Mouse (Mus musculus): Measurements from ENCODE around the gene Iqck.

The Iqck gene

GRCm38 (mm10) chr7:118991341-118991884 is 135.9 kb downstream of the Iqck start:
- no peak for DNase-seq (ENCODE audit: low read depth, low spot score)
- H3K27me3 ChIP-seq (ENCODE audit: control insufficient read depth, insufficient read depth, low read length, poor library complexity, severe bottlenecking) = peaks cover 1% of the 10 kb centered on the region; the same call in 1 of the 2 replicates
- no peaks in the 10 kb centered on the region for H3K36me3 ChIP-seq (ENCODE audit: control insufficient read depth, insufficient read depth, low read length, poor library complexity, severe bottlenecking)

- Histone ChIP-seq H3K36me3 (ENCODE audit: control insufficient read depth, insufficient read depth, low read length, poor library complexity, severe bottlenecking) (no peaks in the 10 kb centered on the region), H3K27me3 (ENCODE audit: control insufficient read depth, insufficient read depth, low read length, poor library complexity, severe bottlenecking) (peaks cover 1% of the 10 kb centered on the region; the same call in 1 of the 2 replicates)
- DNase-seq (ENCODE audit: low read depth, low spot score) = no peak
Measured at GRCm38 (mm10) chr7:118992080-118992560, 136.6 kb downstream of the Iqck start.

GRCm38 (mm10) chr7:118992623-118993405 is 137.3 kb downstream of the Iqck start:
- Histone ChIP-seq H3K36me3 (ENCODE audit: control insufficient read depth, insufficient read depth, low read length, poor library complexity, severe bottlenecking) (no peaks in the 10 kb centered on the region), H3K27me3 (ENCODE audit: control insufficient read depth, insufficient read depth, low read length, poor library complexity, severe bottlenecking) (peaks cover 1% of the 10 kb centered on the region; the same call in 1 of the 2 replicates)
- DNase-seq (ENCODE audit: low read depth, low spot score) = no peak

GRCm38 (mm10) chr7:118993597-118994230 is 138.2 kb downstream of the Iqck start:
- peaks cover 1% of the 10 kb centered on the region; the same call in 1 of the 2 replicates for H3K27me3 ChIP-seq (ENCODE audit: control insufficient read depth, insufficient read depth, low read length, poor library complexity, severe bottlenecking)
- no peak for DNase-seq (ENCODE audit: low read depth, low spot score)
- no peaks in the 10 kb centered on the region for H3K36me3 ChIP-seq (ENCODE audit: control insufficient read depth, insufficient read depth, low read length, poor library complexity, severe bottlenecking)

GRCm38 (mm10) chr7:118994231-118994842 is 138.8 kb downstream of the Iqck start:
- peaks cover 1% of the 10 kb centered on the region; the same call in 1 of the 2 replicates for H3K27me3 ChIP-seq (ENCODE audit: control insufficient read depth, insufficient read depth, low read length, poor library complexity, severe bottlenecking)
- no peaks in the 10 kb centered on the region for H3K36me3 ChIP-seq (ENCODE audit: control insufficient read depth, insufficient read depth, low read length, poor library complexity, severe bottlenecking)
- peak; percentile 2 for DNase-seq (ENCODE audit: low read depth, low spot score)

GRCm38 (mm10) chr7:118995007-118995406 is 139.5 kb downstream of the Iqck start, which contains the start of gene Gprc5b:
Gene Gprc5b (minus strand): TSS chr7:118995211.
- H3K36me3 ChIP-seq (ENCODE audit: control insufficient read depth, insufficient read depth, low read length, poor library complexity, severe bottlenecking) = no peaks in the 10 kb centered on the region
- H3K27me3 ChIP-seq (ENCODE audit: control insufficient read depth, insufficient read depth, low read length, poor library complexity, severe bottlenecking) = peaks cover 1% of the 10 kb centered on the region; the same call in 1 of the 2 replicates
- DNase-seq (ENCODE audit: low read depth, low spot score) = peak; percentile 66

- H3K27me3 ChIP-seq (ENCODE audit: control insufficient read depth, insufficient read depth, low read length, poor library complexity, severe bottlenecking) = peaks cover 1% of the 10 kb centered on the region; the same call in 1 of the 2 replicates
- no peak for DNase-seq (ENCODE audit: low read depth, low spot score)
- no peaks in the 10 kb centered on the region for H3K36me3 ChIP-seq (ENCODE audit: control insufficient read depth, insufficient read depth, low read length, poor library complexity, severe bottlenecking)
Measured at GRCm38 (mm10) chr7:118995671-118996070, 140.1 kb downstream of the Iqck start.

GRCm38 (mm10) chr7:118996137-118996837 is 140.7 kb downstream of the Iqck start:
- peak; percentile 82 for DNase-seq (ENCODE audit: low read depth, low spot score)
- Histone ChIP-seq H3K36me3 (ENCODE audit: control insufficient read depth, insufficient read depth, low read length, poor library complexity, severe bottlenecking) (no peaks in the 10 kb centered on the region), H3K27me3 (ENCODE audit: control insufficient read depth, insufficient read depth, low read length, poor library complexity, severe bottlenecking) (peaks cover 1% of the 10 kb centered on the region; the same call in 1 of the 2 replicates)

- H3K36me3 ChIP-seq (ENCODE audit: control insufficient read depth, insufficient read depth, low read length, poor library complexity, severe bottlenecking) = no peaks in the 10 kb centered on the region
- H3K27me3 ChIP-seq (ENCODE audit: control insufficient read depth, insufficient read depth, low read length, poor library complexity, severe bottlenecking) = no peaks in the 10 kb centered on the region
- no peak for DNase-seq (ENCODE audit: low read depth, low spot score)
Measured at GRCm38 (mm10) chr7:118999857-119000256, 144.3 kb downstream of the Iqck start.

GRCm38 (mm10) chr7:119001965-119002364 is 146.4 kb downstream of the Iqck start:
- no peaks in the 10 kb centered on the region for H3K27me3 ChIP-seq (ENCODE audit: control insufficient read depth, insufficient read depth, low read length, poor library complexity, severe bottlenecking)
- no peak for DNase-seq (ENCODE audit: low read depth, low spot score)
- no peaks in the 10 kb centered on the region for H3K36me3 ChIP-seq (ENCODE audit: control insufficient read depth, insufficient read depth, low read length, poor library complexity, severe bottlenecking)

- Histone ChIP-seq H3K36me3 (ENCODE audit: control insufficient read depth, insufficient read depth, low read length, poor library complexity, severe bottlenecking) (no peaks in the 10 kb centered on the region), H3K27me3 (ENCODE audit: control insufficient read depth, insufficient read depth, low read length, poor library complexity, severe bottlenecking) (no peaks in the 10 kb centered on the region)
- DNase-seq (ENCODE audit: low read depth, low spot score) = no peak
Measured at GRCm38 (mm10) chr7:119002501-119002900, 146.9 kb downstream of the Iqck start.

GRCm38 (mm10) chr7:119010854-119011529 is 155.4 kb downstream of the Iqck start:
- peak; percentile 36 for DNase-seq (ENCODE audit: low read depth, low spot score)
- no peaks in the 10 kb centered on the region for H3K36me3 ChIP-seq (ENCODE audit: control insufficient read depth, insufficient read depth, low read length, poor library complexity, severe bottlenecking)

GRCm38 (mm10) chr7:119015736-119016135 is 160.2 kb downstream of the Iqck start:
- Histone ChIP-seq H3K36me3 (ENCODE audit: control insufficient read depth, insufficient read depth, low read length, poor library complexity, severe bottlenecking) (no peaks in the 10 kb centered on the region), H3K27me3 (ENCODE audit: control insufficient read depth, insufficient read depth, low read length, poor library complexity, severe bottlenecking) (no peaks in the 10 kb centered on the region)
- DNase-seq (ENCODE audit: low read depth, low spot score) = no peak

More at GRCm38 (mm10) chr7:119010854-119011529, 155.4 kb downstream of the Iqck start:
- no peaks in the 10 kb centered on the region for H3K27me3 ChIP-seq (ENCODE audit: control insufficient read depth, insufficient read depth, low read length, poor library complexity, severe bottlenecking)
